Mouse (Mus musculus) liver, embryonic 16.5 days (tissue): ENCODE data around the gene Zbtb34. TPM values are rescaled to one million over a fixed set of nuclear protein-coding genes. Genes with fewer than 3 reads are reported as not detected.

Experiments used
- ATAC-seq: fragments of 200-750 bp; cut with Nextera tagmentation; 2 replicates; pipeline ENCODE4 v1.8.0; 2017; ENCODE audit warnings: low read depth, mild to moderate bottlenecking, moderate number of reproducible peaks, moderate library complexity
- H3K27ac ChIP-seq: fragments of 300-500 bp; sonication (generic); 2 replicates; pipeline ENCODE4 v1.5.1; 2014; ENCODE audit warnings: mild to moderate bottlenecking, low read length
- H3K27me3 ChIP-seq: fragments of 300-500 bp; sonication (generic); 2 replicates; pipeline ENCODE4 v1.6.1; 2014; ENCODE audit warnings: low read depth, low read length, mixed read lengths; ENCODE audit not compliant: control insufficient read depth, insufficient read depth
- H3K36me3 ChIP-seq: fragments of 300-500 bp; sonication (generic); 2 replicates; pipeline ENCODE4 v1.6.1; 2014; ENCODE audit warnings: mild to moderate bottlenecking; ENCODE audit not compliant: control insufficient read depth, insufficient read depth
- H3K4me1 ChIP-seq: fragments of 300-500 bp; sonication (generic); 2 replicates; pipeline ENCODE4 v1.6.1; 2014; ENCODE audit warnings: low read depth, low read length, mixed read lengths; ENCODE audit not compliant: control insufficient read depth
- H3K4me2 ChIP-seq: fragments of 300-500 bp; sonication (generic); 2 replicates; pipeline ENCODE4 v1.6.1; 2014; ENCODE audit warnings: low read depth, low read length, mixed read lengths
- H3K4me3 ChIP-seq: fragments of 300-500 bp; sonication (generic); 2 replicates; pipeline ENCODE4 v1.5.1; 2014; ENCODE audit warnings: low read depth, mild to moderate bottlenecking, low read length
- H3K9ac ChIP-seq: fragments of 300-500 bp; sonication (generic); 2 replicates; pipeline ENCODE4 v1.6.1; 2014; ENCODE audit warnings: low read depth, low read length
- H3K9me3 ChIP-seq: fragments of 300-500 bp; sonication (generic); replicated peaks from 2 replicates; pipeline ENCODE4 v1.6.1; 2016; ENCODE audit warnings: low read length; ENCODE audit not compliant: control insufficient read depth
- WGBS: fragments of 180-500 bp; shearing (Covaris S2); extraction: QIAGEN DNeasy Blood & Tissue Kit; methylation state at CpG from one replicate; pipeline ENCODE4 v1.1.7; 2014; ENCODE audit not compliant: insufficient replicate concordance; 5-methylcytosine and 5-hydroxymethylcytosine counted together
- polyA plus RNA-seq: library from polyadenylated mRNA; unstranded; fragments of >200 nt; fragmentation: Nextera tagmentation; extraction: Ambion mirVana; gene quantifications from 2 replicates; pipeline ENCODE4 v1.2.1, GENCODE M21; 2015

The Zbtb34 gene
- polyA plus RNA-seq, 1 experiment from 2014 or later, result 2.0 TPM

DNA sequence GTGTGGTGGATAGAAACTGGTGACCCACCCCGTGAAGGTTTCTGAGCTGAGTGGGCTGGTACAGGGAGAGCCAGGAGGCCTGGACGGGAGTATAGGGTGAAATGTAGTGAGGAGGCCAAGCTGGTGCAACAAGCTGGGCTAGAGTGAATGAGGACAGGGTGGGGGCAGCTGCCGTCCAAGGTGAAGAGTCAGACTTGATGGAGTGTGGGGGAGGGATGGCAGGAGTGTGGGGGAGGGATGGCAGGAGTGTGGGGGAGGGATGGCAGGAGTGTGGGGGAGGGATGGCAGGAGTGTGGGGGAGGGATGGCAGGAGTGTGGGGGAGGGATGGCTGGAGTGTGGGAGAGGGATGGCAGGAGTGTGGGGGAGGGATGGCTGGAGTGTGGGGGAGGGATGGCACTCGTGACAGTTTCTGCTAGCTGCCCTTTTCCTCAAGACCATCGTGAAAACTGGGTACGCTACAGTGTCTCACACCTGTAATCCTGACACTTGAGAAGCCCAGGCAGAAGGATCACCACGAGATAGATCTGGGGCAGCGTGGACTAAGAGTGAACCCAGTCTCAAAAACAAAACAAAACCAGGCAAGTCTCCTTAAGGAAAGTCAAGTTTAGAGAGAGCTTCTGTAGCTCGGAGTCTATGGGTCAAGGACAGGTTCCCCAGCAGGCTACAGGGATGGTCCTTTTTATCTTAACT lies 9.0 kb upstream of the Zbtb34 start:
- no peaks in the 10 kb centered on the region for H3K36me3 ChIP-seq
- H3K9me3 ChIP-seq, result no peaks in the 10 kb centered on the region
- H3K4me2 ChIP-seq, result no peak overlapping the region
- H3K4me3 ChIP-seq, result no peak overlapping the region
- ATAC-seq, result no peak
- no peak overlapping the region for H3K27ac ChIP-seq
- H3K4me1 ChIP-seq, result peaks cover 8% of the 10 kb centered on the region
- no peak overlapping the region for H3K9ac ChIP-seq
- WGBS, result 23% methylated on average over 9 of the region's 9 CpGs
- H3K27me3 ChIP-seq, result no peaks in the 10 kb centered on the region; the same call in 1 of the 2 replicates

DNA sequence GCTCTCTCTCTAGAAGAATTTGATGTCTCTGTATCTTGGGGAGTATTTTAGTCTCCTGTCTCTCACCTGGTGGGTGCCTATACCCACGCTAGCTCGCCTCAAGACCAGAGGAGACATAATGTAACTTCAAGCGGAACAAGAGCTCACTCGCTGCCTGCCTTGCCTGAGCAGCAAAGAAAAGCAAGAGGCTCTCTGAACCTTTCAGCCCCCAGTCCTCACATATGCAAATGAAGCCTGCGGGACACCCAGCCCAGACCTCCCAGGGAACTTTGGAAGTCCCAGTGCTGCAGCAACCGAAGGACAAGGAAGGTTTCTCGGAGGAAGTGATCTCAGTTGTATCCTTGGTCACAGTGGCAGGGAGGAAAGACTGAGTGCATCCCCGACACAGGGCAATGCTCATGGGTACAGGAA lies 8.4 kb upstream of the Zbtb34 start:
- WGBS, result 25% methylated on average over 8 of the region's 8 CpGs
- H3K27me3 ChIP-seq, result no peaks in the 10 kb centered on the region; the same call in 1 of the 2 replicates

DNA sequence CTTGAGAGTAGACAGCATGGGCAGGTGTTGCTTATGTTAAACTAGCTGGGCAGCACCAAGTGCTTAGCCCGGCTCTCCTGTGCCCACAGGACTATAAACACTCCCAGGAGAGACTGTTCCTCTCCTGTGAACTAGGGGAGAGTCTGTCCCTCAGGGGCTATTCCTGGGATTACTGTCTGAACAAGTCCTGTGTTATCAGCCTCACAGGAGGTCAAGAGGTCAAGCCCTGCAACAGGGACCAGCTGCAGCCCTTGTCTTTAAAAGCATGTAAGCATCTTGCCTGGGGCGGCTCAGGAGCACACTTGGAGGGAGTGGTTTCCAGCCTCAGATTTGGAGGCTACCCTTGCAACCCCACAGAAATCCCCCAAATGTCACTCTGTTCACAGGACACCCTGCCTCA lies 7.3 kb upstream of the Zbtb34 start:
- ATAC-seq, result no peak
- H3K36me3 ChIP-seq, result no peaks in the 10 kb centered on the region
- H3K27me3 ChIP-seq, result no peaks in the 10 kb centered on the region; the same call in 1 of the 2 replicates
- H3K27ac ChIP-seq, result no peak overlapping the region
- 46% methylated on average over 2 of the region's 2 CpGs for WGBS
- H3K4me2 ChIP-seq, result no peak overlapping the region
- no peak overlapping the region for H3K4me3 ChIP-seq
- peaks cover 8% of the 10 kb centered on the region for H3K4me1 ChIP-seq
- H3K9me3 ChIP-seq, result no peaks in the 10 kb centered on the region
- H3K9ac ChIP-seq, result no peak overlapping the region

More for the DNA sequence above, 8.4 kb upstream of the Zbtb34 start:
- H3K4me1 ChIP-seq, result peaks cover 8% of the 10 kb centered on the region
- no peaks in the 10 kb centered on the region for H3K9me3 ChIP-seq
- no peak for ATAC-seq
- no peak overlapping the region for H3K9ac ChIP-seq
- H3K4me3 ChIP-seq, result no peak overlapping the region
- no peaks in the 10 kb centered on the region for H3K36me3 ChIP-seq
- no peak overlapping the region for H3K27ac ChIP-seq
- H3K4me2 ChIP-seq, result no peak overlapping the region

DNA sequence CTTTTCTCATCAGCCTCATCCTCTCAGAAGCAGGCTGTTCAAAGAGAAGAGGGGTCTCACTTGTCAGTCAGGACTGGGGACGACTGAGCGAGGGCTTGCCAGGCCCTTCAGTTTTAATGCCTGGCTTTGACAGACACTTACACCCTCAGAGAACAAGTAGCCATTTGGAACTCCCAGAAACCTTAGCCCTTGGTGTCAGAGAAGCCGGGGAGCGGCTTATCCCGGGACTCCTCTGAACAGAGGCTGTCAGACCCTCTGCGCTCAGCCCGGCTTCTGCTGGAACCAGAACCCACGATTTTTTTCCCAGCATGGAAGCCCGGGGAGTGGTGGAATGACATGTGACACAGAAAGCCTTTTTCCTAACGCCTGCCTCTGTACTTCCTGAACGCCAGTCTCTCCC lies 6.1 kb upstream of the Zbtb34 start:
- Histone ChIP-seq H3K27me3 (no peaks in the 10 kb centered on the region; the same call in 1 of the 2 replicates), H3K36me3 (no peaks in the 10 kb centered on the region), H3K9ac (no peak overlapping the region), H3K4me1 (peaks cover 8% of the 10 kb centered on the region), H3K4me3 (no peak overlapping the region), H3K4me2 (no peak overlapping the region), H3K9me3 (no peaks in the 10 kb centered on the region), H3K27ac (no peak overlapping the region)
- no peak for ATAC-seq
- WGBS, result 55% methylated on average over 11 of the region's 11 CpGs

DNA sequence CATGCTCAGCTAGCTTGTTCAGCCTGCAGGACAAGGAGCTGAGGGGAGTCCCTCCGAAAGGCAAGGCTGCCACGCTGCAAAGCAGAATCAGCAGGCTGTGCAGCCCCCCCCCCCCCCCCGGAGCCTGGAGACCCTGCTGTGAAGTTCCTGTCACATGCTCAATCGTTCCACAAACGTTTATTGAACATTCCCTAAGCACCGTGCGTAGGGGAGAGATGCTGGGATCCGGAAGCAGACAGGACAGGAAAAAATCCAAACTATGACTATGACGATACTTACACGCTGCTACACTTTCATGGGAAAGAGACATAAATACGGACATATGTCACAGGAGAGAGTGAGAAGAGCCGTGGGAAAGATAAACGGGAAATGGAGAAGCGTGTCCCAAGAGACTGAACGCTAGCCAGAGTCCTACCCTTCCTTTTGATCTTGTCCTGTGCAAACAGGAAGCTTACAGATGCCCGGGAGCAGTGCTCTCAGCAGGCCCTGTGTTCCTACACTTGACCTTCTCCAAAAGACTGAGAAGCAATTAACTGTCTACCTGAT lies 5.0 kb upstream of the Zbtb34 start:
- ATAC-seq, result no peak
- 6% methylated on average over 16 of the region's 16 CpGs for WGBS

DNA sequence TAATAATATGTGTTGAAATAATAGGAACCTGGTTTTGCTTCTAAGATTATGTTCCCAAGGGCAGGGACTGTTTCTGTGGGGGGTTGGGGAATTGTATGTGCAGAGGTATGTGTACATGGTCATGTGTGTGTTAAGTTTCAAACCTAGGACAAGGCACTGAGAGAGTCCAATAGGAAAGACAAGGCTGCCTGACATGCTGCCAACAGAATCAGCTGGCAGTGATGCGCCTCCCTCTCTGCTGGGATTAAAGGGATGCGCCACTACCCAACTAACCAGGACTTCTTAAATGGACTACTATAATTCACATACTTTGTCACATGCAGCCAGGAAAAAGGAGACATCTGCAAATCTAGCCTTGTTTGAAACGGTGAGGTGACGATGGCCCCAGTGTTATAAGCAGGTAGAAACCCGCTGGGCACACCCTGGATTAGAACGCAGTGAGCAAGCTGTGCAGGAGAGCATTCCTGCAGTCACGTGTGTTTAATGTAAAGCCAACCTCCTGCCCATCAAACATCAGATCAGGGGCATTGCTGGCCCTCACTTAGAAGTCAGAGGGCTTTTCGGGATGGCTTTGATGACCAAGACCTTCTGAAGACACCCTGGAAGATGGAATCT lies 4.0 kb upstream of the Zbtb34 start:
- Histone ChIP-seq H3K27ac (no peak overlapping the region), H3K27me3 (no peaks in the 10 kb centered on the region; the same call in 1 of the 2 replicates), H3K36me3 (no peaks in the 10 kb centered on the region), H3K4me1 (peaks cover 13% of the 10 kb centered on the region), H3K4me2 (no peak overlapping the region), H3K9ac (no peak overlapping the region), H3K4me3 (no peak overlapping the region), H3K9me3 (no peaks in the 10 kb centered on the region)
- ATAC-seq, result no peak
- WGBS, result 56% methylated on average over 8 of the region's 8 CpGs

More for the DNA sequence above, 5.0 kb upstream of the Zbtb34 start:
- Histone ChIP-seq H3K9me3 (no peaks in the 10 kb centered on the region), H3K27me3 (no peaks in the 10 kb centered on the region; the same call in 1 of the 2 replicates), H3K4me2 (peak overlapping the region; percentile 39), H3K36me3 (no peaks in the 10 kb centered on the region), H3K27ac (no peak overlapping the region), H3K4me1 (peaks cover 8% of the 10 kb centered on the region), H3K4me3 (0 out of 2 replicates have a peak overlapping the region, but pooled peaks have one; percentile 21), H3K9ac (no peak overlapping the region)

DNA sequence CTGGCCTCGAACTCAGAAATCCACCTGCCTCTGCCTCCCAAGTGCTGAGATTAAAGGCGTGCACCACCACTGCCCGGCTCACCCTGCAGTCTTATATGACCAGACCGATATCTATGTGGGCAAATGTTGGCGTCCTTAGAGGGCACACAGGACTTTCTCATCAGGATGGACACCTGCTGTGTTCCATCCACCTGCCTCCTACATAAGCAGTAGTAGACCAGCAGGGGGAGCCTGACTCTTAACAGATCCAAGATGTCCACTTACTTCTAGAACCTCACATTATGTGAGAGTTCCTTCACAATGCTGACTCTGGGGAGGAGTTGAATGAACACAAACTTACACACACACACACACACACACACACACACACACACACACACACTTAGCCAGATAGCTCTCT lies 1.8 kb upstream of the Zbtb34 start:
- Histone ChIP-seq H3K27ac (no peak overlapping the region), H3K9me3 (no peaks in the 10 kb centered on the region), H3K4me2 (no peak overlapping the region), H3K27me3 (no peaks in the 10 kb centered on the region; the same call in 1 of the 2 replicates), H3K36me3 (no peaks in the 10 kb centered on the region; the same call in 1 of the 2 replicates), H3K9ac (no peak overlapping the region), H3K4me3 (no peak overlapping the region), H3K4me1 (peaks cover 25% of the 10 kb centered on the region)
- 52% methylated on average over 5 of the region's 5 CpGs for WGBS
- no peak for ATAC-seq

DNA sequence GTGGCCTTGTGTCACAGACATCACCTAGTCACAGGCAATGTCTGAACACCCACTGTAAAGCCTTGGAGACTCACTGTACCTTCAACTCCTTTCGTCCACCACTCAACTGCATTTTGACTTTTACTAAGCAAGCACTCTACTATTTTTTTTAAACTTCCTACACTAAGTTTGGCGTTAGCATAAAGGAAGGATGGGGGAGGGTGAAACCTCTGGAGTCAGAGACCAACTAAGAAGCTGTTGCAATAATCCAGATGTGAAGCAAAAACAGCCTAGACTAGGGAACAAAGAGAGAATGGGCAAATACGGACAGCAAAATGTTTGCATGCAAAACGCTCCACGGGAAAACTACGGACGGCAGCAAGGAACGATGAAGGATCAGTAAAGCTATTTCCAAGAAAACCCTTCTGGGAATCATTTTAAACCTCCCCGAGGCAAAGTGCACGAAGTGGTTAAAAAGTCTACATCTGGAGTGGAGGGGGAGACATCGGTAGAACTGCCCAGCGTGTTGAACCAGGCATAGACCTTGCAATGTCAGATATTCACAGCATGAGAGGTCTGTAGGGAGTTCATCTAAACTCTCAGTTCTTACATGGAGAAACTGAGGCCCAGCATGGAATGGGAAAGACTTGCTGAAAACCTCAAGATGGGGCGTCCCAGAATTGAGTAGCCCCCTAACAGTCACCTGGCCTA lies 898 bp downstream of the Zbtb34 start:
- 1% methylated on average over 13 of the region's 13 CpGs for WGBS
- H3K9me3 ChIP-seq, result no peaks in the 10 kb centered on the region
- peaks cover 23% of the 10 kb centered on the region for H3K4me1 ChIP-seq
- peak overlapping the region; percentile 74 for H3K4me2 ChIP-seq
- peak overlapping the region; percentile 82 for H3K27ac ChIP-seq
- ATAC-seq, result no peak
- peak overlapping the region; percentile 85 for H3K9ac ChIP-seq
- no peaks in the 10 kb centered on the region; the same call in 1 of the 2 replicates for H3K36me3 ChIP-seq
- H3K4me3 ChIP-seq, result peak overlapping the region; percentile 88
- no peaks in the 10 kb centered on the region for H3K27me3 ChIP-seq
